Comparison of ENCODE assay signal across 30 mouse cellular contexts in the genomic region with DNA sequence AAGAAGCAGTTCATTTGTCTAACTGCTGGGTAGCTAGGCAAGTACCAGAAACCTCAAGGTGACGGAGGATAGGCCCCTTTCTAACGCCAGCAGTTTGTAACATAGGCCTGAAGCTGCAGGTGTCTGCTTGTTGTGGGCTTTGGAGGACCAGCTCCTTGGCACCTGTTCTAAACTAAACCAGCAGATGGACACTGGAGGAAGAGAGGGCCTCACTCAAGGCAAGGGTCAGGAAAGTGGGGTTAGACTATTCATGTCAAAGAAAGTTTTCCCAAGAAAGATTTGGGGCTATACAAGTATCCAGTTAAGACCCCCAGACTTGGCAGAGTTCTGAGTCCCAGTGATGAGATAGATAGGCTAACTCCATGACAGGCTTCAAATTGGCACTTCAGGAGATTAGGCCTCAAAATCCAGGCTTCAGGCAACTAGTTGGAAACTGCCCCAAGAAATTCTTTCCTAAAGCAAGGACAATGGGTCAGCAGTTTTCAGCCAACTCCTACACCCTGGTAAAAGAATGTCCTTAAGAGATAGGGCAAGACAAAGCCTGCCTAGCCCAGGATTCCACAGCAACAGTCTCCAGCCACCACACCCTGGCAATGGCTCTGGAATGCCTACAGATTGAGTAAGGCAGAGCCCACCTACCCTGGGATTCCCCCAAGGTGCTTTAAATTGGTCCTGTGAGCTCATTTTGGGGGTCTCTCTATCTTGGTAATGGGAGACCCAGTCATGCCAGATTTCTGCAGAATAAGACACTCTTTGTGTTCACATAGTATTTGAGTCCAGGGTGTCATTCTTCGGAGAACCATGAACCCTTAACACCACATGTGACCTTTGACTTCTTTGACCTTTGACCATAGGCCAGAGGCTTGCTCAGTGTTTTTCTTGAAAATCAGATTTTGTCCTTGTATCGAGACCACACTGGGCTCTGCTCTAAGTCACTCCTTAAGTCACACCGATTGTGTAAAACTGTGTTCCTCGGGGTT. TPM values are rescaled to one million over a fixed set of nuclear protein-coding genes. Genes with fewer than 3 reads are reported as not detected.
DNase-seq lines count a peak whose midpoint lies in the region; ATAC-seq and TF ChIP-seq lines count a peak whose summit lies in the region.
"Had no signal": no experiment of that assay in that cellular context is flagged by ENCODE, and none has a peak within 500 bp of the region (broad histone marks: within the 10 kb centered on the region; RNA-seq: fewer than 3 reads in every experiment).

No protein-coding gene starts in this region.

- no peaks in the 10 kb centered on the region for H3K27me3 ChIP-seq in heart, embryonic 16.5 days (ENCODE audit: control insufficient read depth, insufficient read depth, low read length)
- H3K27me3 ChIP-seq: heart, embryonic 15.5 days; hindbrain, embryonic 15.5 days; limb, embryonic 13.5 days; midbrain, embryonic 15.5 days; neural tube, embryonic 12.5 days had no signal

- 77% methylated on average over 6 of the region's 6 CpGs for WGBS in heart, embryonic 16.5 days

- no peaks in the 10 kb centered on the region for H3K36me3 ChIP-seq in heart, embryonic 16.5 days (ENCODE audit: control insufficient read depth, insufficient read depth)
- no peaks in the 10 kb centered on the region for H3K36me3 ChIP-seq in ES-E14 (ENCODE audit: control insufficient read depth, insufficient read depth, low read length, poor library complexity, severe bottlenecking)
- H3K36me3 ChIP-seq: G1E; heart, embryonic 15.5 days; hindbrain, embryonic 15.5 days; limb, embryonic 13.5 days; midbrain, embryonic 15.5 days; neural tube, embryonic 12.5 days had no signal

- peak; percentile 32; the same call in 1 of the 2 replicates for ATAC-seq in heart, embryonic 16.5 days (replicated peaks; ENCODE audit: extremely low read depth, insufficient read depth, low FRiP score)
- ATAC-seq: CD4-positive, CD25-positive, alpha-beta regulatory T cell, adult 4 months; midbrain, embryonic 15.5 days had no signal

- no peak overlapping the region for H3K4me2 ChIP-seq in heart, embryonic 16.5 days (ENCODE audit: low read depth, low read length)
- H3K4me2 ChIP-seq: heart, embryonic 15.5 days; hindbrain, embryonic 15.5 days; limb, embryonic 13.5 days; lung, embryonic 14.5 days; midbrain, embryonic 15.5 days; neural tube, embryonic 12.5 days had no signal

- in situ Hi-C loops in ES-E14 (cut with MboI; ENCODE audit: low sequenced_read_pairs in 2 of 2, unreplicated experiment in 2 of 2): no loop called here

- TF ChIP-seq CTCF in gastrocnemius, adult 2 months (IDR thresholded peaks at IDR 0.05): no peak

- H3K9ac ChIP-seq in heart, embryonic 16.5 days (ENCODE audit: low read length): no peak overlapping the region
- no peak overlapping the region for H3K9ac ChIP-seq in ES-E14 (ENCODE audit: insufficient read depth, low read depth, low read length, poor library complexity, severe bottlenecking)
- H3K9ac ChIP-seq: heart, embryonic 15.5 days; hindbrain, embryonic 15.5 days; limb, embryonic 13.5 days; liver, embryonic 14.5 days; lung, embryonic 14.5 days; midbrain, embryonic 15.5 days; neural tube, embryonic 12.5 days had no signal

- H3K4me3 ChIP-seq in heart, embryonic 16.5 days (ENCODE audit: low read length): no peak overlapping the region
- no peak overlapping the region for H3K4me3 ChIP-seq in ES-E14 (ENCODE audit: insufficient read depth in 1 of 2, low read depth in 1 of 2, low read length in 2 of 2, poor library complexity in 1 of 2, severe bottlenecking in 1 of 2)
- no peak overlapping the region for H3K4me3 ChIP-seq in gastrocnemius, adult 2 months
- H3K4me3 ChIP-seq: heart, embryonic 15.5 days; hindbrain, embryonic 15.5 days; limb, embryonic 13.5 days; midbrain, embryonic 15.5 days; neural tube, embryonic 12.5 days had no signal

- no peaks in the 10 kb centered on the region for H3K9me3 ChIP-seq in heart, embryonic 16.5 days (replicated peaks; ENCODE audit: control insufficient read depth, low read length)
- no peaks in the 10 kb centered on the region for H3K9me3 ChIP-seq in ES-E14 (ENCODE audit: control insufficient read depth, insufficient read depth, low read depth, low read length)
- H3K9me3 ChIP-seq: G1E; heart, embryonic 15.5 days; hindbrain, embryonic 15.5 days; limb, embryonic 13.5 days; midbrain, embryonic 15.5 days; neural tube, embryonic 12.5 days had no signal

- no peak for DNase-seq in heart, postnatal 36 days
- no peak for DNase-seq in ES-E14 (ENCODE audit: low read depth, low spot score)
- peak; percentile 39 for DNase-seq in embryo, embryonic 9.5 days (ENCODE audit: extremely low spot score)
- DNase-seq in thymus, postnatal 14 days: peak; percentile 47
- DNase-seq in layer of hippocampus, adult 8-10 months (ENCODE audit: low spot score in 2 of 2): no peak
- DNase-seq in urinary bladder, postnatal 14 days (ENCODE audit: low spot score): no peak
- DNase-seq in gastrocnemius, adult 2 months: no peak
- DNase-seq: adrenal gland, postnatal 10 days; cerebellum, adult 2 months; cerebellum, postnatal 25 days; heart, adult 18-20 months; kidney, adult 8-10 months; kidney, postnatal 14 days; layer of hippocampus, postnatal 36 days; lung, embryonic 14.5 days; retina, postnatal 1 day had no signal

- intact Hi-C loops in heart, postnatal 36 days (cut with DNase I): no loop called here
- intact Hi-C loops in gastrocnemius, adult 2 months (cut with DNase I): no loop called here

- no peak overlapping the region for H3K27ac ChIP-seq in heart, embryonic 16.5 days (ENCODE audit: low read length)
- H3K27ac ChIP-seq in ES-E14 (ENCODE audit: insufficient read depth, low read depth, low read length, poor library complexity, severe bottlenecking): no peak overlapping the region
- H3K27ac ChIP-seq in gastrocnemius, adult 2 months: no peak overlapping the region
- H3K27ac ChIP-seq: heart, embryonic 15.5 days; hindbrain, embryonic 15.5 days; limb, embryonic 13.5 days; liver, embryonic 14.5 days; midbrain, embryonic 15.5 days; neural tube, embryonic 12.5 days had no signal

- H3K4me1 ChIP-seq in heart, embryonic 16.5 days (ENCODE audit: control insufficient read depth, insufficient read depth, low read length): no peaks in the 10 kb centered on the region
- H3K4me1 ChIP-seq in ES-E14 (ENCODE audit: control insufficient read depth in 2 of 2, insufficient read depth in 2 of 2, low read length in 2 of 2, poor library complexity in 1 of 2): no peaks in the 10 kb centered on the region
- H3K4me1 ChIP-seq: heart, embryonic 15.5 days; hindbrain, embryonic 15.5 days; midbrain, embryonic 15.5 days; neural tube, embryonic 12.5 days had no signal

TF ChIP-seq in ES-E14, 5 proteins besides CTCF, POLR2A, EP300 and RAD21:
- TF ChIP-seq CHD2 (IDR thresholded peaks at IDR 0.05; ENCODE audit: low read depth, low read length) (0 out of 2 replicates have a peak, but pooled peaks have one; percentile 17), HCFC1 (IDR thresholded peaks at IDR 0.05; ENCODE audit: borderline replicate concordance, insufficient read depth, low read length) (no peak), ZNF384 (IDR thresholded peaks at IDR 0.05; ENCODE audit: low read depth, low read length) (no peak), ZC3H11A (IDR thresholded peaks at IDR 0.05; ENCODE audit: borderline replicate concordance, low read depth, low read length) (no peak), MAFK (IDR thresholded peaks at IDR 0.05; ENCODE audit: insufficient read depth, low read depth, low read length) (peak; percentile 58; the same call in 1 of the 2 replicates)

RNA-seq across cellular contexts. Expression of a gene that starts 27.8 kb away (rescaled TPM):
- polyA plus RNA-seq in heart, embryonic 16.5 days (2015; fragmentation: Nextera tagmentation; extraction: Ambion mirVana): 0.34 and 0.50 TPM in 2 replicates
- under 1 TPM; 0.30 to 1.00 TPM for total RNA-seq in heart, postnatal 36 days (2021)
- 0.31 TPM in 1 of 2 replicates, not detected in the other for total RNA-seq in ES-E14 (2012; rRNA removed)
- total RNA-seq in layer of hippocampus, adult 8-10 months (2022): not detected
- under 1 TPM in 1 of 2 experiments, not detected in 1; 0.28 TPM for total RNA-seq in gastrocnemius, adult 2 months (2021)
- total RNA-seq: hematopoietic stem cell, adult 5-6 weeks; layer of hippocampus, adult 18-20 months; layer of hippocampus, postnatal 36 days; megakaryocyte, adult 5-6 weeks had no signal
- polyA plus RNA-seq: CD4-positive, CD25-positive, alpha-beta regulatory T cell, adult 4 months; embryonic facial prominence, embryonic 11.5 days; G1E; hindbrain, embryonic 15.5 days; liver, embryonic 14.5 days; midbrain, embryonic 15.5 days; neural tube, embryonic 12.5 days; spleen, adult 2 months had no signal

Comparison
In these comparisons a context has a peak if more than half of its experiments do, and no peak if none do; other contexts are left out.
1. DNase-seq: peak in embryo, embryonic 9.5 days (single experiment) and thymus, postnatal 14 days (single experiment); none in heart, postnatal 36 days (0 of 2), ES-E14 (single experiment), layer of hippocampus, adult 8-10 months (0 of 2), urinary bladder, postnatal 14 days (single experiment) and gastrocnemius, adult 2 months (single experiment).